Mouse (Mus musculus): Measurements from ENCODE around the gene Clcnka.

Clcnka gene

GRCm38 (mm10) chr4:141398545-141398944, at the start of gene Clcnka:
Clcnka (minus strand) TSS chr4:141398724.
- no peak for DNase-seq (ENCODE audit: low spot score)

GRCm38 (mm10) chr4:141446211-141446610, 47.7 kb upstream of the Clcnka start:
- no peak for DNase-seq (ENCODE audit: low spot score)

- DNase-seq (ENCODE audit: low spot score): no peak
Observed at GRCm38 (mm10) chr4:141445328-141445720, 46.8 kb upstream of the Clcnka start.

GRCm38 (mm10) chr4:141444451-141445327, 46.2 kb upstream of the Clcnka start, which contains the start of gene Zbtb17:
Zbtb17 (plus strand) TSS chr4:141444654.
- peak; percentile 87 for DNase-seq (ENCODE audit: low spot score)

GRCm38 (mm10) chr4:141443641-141444429, 45.3 kb upstream of the Clcnka start:
- DNase-seq (ENCODE audit: low spot score): no peak

GRCm38 (mm10) chr4:141440877-141441276, 42.4 kb upstream of the Clcnka start:
- no peak for DNase-seq (ENCODE audit: low spot score)

GRCm38 (mm10) chr4:141439083-141439803, 40.7 kb upstream of the Clcnka start:
- DNase-seq (ENCODE audit: low spot score): no peak

GRCm38 (mm10) chr4:141435974-141436373, 37.5 kb upstream of the Clcnka start, which contains the start of gene Srarp:
Srarp (minus strand) TSS chr4:141436105.
- no peak for DNase-seq (ENCODE audit: low spot score)

- no peak for DNase-seq (ENCODE audit: low spot score)
Observed at GRCm38 (mm10) chr4:141433191-141433590, 34.7 kb upstream of the Clcnka start.

- no peak for DNase-seq (ENCODE audit: low spot score)
Observed at GRCm38 (mm10) chr4:141432666-141433065, 34.1 kb upstream of the Clcnka start.

GRCm38 (mm10) chr4:141430997-141431396, 32.5 kb upstream of the Clcnka start:
- peak; percentile 79 for DNase-seq (ENCODE audit: low spot score)

- DNase-seq (ENCODE audit: low spot score): no peak
Observed at GRCm38 (mm10) chr4:141429847-141430246, 31.3 kb upstream of the Clcnka start.

- DNase-seq (ENCODE audit: low spot score): no peak
Observed at GRCm38 (mm10) chr4:141429381-141429780, 30.9 kb upstream of the Clcnka start.

GRCm38 (mm10) chr4:141427921-141428320, 29.4 kb upstream of the Clcnka start:
- no peak for DNase-seq (ENCODE audit: low spot score)

- no peak for DNase-seq (ENCODE audit: low spot score)
Observed at GRCm38 (mm10) chr4:141426796-141427745, 28.5 kb upstream of the Clcnka start.

GRCm38 (mm10) chr4:141425484-141426479, 27.3 kb upstream of the Clcnka start:
- no peak for DNase-seq (ENCODE audit: low spot score)

GRCm38 (mm10) chr4:141423691-141424431, 25.3 kb upstream of the Clcnka start:
- no peak for DNase-seq (ENCODE audit: low spot score)

- no peak for DNase-seq (ENCODE audit: low spot score)
Observed at GRCm38 (mm10) chr4:141423288-141423687, 24.8 kb upstream of the Clcnka start.

GRCm38 (mm10) chr4:141422841-141423240, 24.3 kb upstream of the Clcnka start:
- no peak for DNase-seq (ENCODE audit: low spot score)

All from urinary bladder, postnatal 25 days (tissue).